Comparison of ENCODE assay signal across 11 mouse cellular contexts in genomic region chr8:123231742-123232141, GRCm38 (mm10). TPM values are rescaled to one million over a fixed set of nuclear protein-coding genes. Genes with fewer than 3 reads are reported as not detected.
DNase-seq lines count a peak whose midpoint lies in the region; TF ChIP-seq lines count a peak whose summit lies in the region.
"Had no signal": no experiment of that assay in that cellular context is flagged by ENCODE, and none has a peak within 500 bp of the region (broad histone marks: within the 10 kb centered on the region; RNA-seq: fewer than 3 reads in every experiment).

No protein-coding gene starts in this region.

- peak in 2 of 3 experiments; percentile 39; a peak in 3 of 6 replicates for TF ChIP-seq CTCF in MEL (IDR thresholded peaks at IDR 0.05 in 2 of 3, conservative IDR thresholded peaks at IDR 0.05 in 1 of 3; ENCODE audit: control insufficient read depth in 1 of 3, insufficient read depth in 1 of 3, low read depth in 2 of 3, low read length in 3 of 3, poor library complexity in 1 of 3, severe bottlenecking in 1 of 3)

- no peak overlapping the region for H3K4me3 ChIP-seq in MEL (ENCODE audit: control insufficient read depth in 1 of 2, insufficient read depth in 1 of 2, low read depth in 2 of 2, low read length in 2 of 2)
- H3K4me3 ChIP-seq: embryonic facial prominence, embryonic 15.5 days; stomach, embryonic 15.5 days had no signal

- no peaks in the 10 kb centered on the region; the same call in 1 of the 2 replicates for H3K79me2 ChIP-seq in MEL (ENCODE audit: control insufficient read depth, insufficient read depth, low read length, poor library complexity)

- no peak for TF ChIP-seq RAD21 in MEL (IDR thresholded peaks at IDR 0.05; ENCODE audit: low read depth, low read length)

- H3K36me3 ChIP-seq in MEL (ENCODE audit: control insufficient read depth in 1 of 2, insufficient read depth in 2 of 2, low read length in 2 of 2), result no peaks in the 10 kb centered on the region; a peak in 2 of 4 replicates

- TF ChIP-seq EP300 in MEL (IDR thresholded peaks at IDR 0.05; ENCODE audit: low read depth in 1 of 2, low read length in 2 of 2), result no peak

- no peak overlapping the region for H3K9ac ChIP-seq in MEL (ENCODE audit: control insufficient read depth, low read depth, low read length, poor library complexity, severe bottlenecking)
- H3K9ac ChIP-seq: embryonic facial prominence, embryonic 15.5 days; stomach, embryonic 15.5 days had no signal

- no peaks in the 10 kb centered on the region for H3K9me3 ChIP-seq in MEL (replicated peaks; ENCODE audit: insufficient read depth, low read length)
- H3K9me3 ChIP-seq: embryonic facial prominence, embryonic 15.5 days; stomach, embryonic 15.5 days had no signal

- peak; percentile 38 to 51 for DNase-seq in heart, postnatal 10 days
- no peak for DNase-seq in heart, postnatal 25 days (ENCODE audit: low spot score)
- peak; percentile 27 to 30 for DNase-seq in left cerebral cortex, adult 18-20 months (ENCODE audit: low spot score in 2 of 2)
- no peak for DNase-seq in left cerebral cortex, adult 8-10 months (ENCODE audit: low spot score in 2 of 2)
- DNase-seq in 416B (ENCODE audit: low read depth) (peak; percentile 33), MEL (ENCODE audit: low read depth, low spot score) (no peak)
- no peak for DNase-seq in frontal cortex, postnatal 25 days (ENCODE audit: low spot score in 2 of 2)
- DNase-seq: cerebellum, adult 9-11 months had no signal

- TF ChIP-seq POLR2A in MEL (IDR thresholded peaks at IDR 0.05; ENCODE audit: control insufficient read depth in 1 of 2, insufficient read depth in 1 of 2, low read depth in 1 of 2, low read length in 2 of 2, poor library complexity in 1 of 2), result no peak

- no peak overlapping the region for H3K27ac ChIP-seq in MEL (ENCODE audit: control insufficient read depth, low read depth, low read length)
- H3K27ac ChIP-seq: embryonic facial prominence, embryonic 15.5 days; stomach, embryonic 15.5 days had no signal

- H3K4me1 ChIP-seq in MEL (ENCODE audit: control insufficient read depth in 1 of 2, insufficient read depth in 2 of 2, low read length in 2 of 2), result peaks cover 0 to 9% of the 10 kb centered on the region in 2 experiments; a peak in 1 of 4 replicates

- no peaks in the 10 kb centered on the region for H3K27me3 ChIP-seq in MEL (ENCODE audit: control insufficient read depth in 1 of 2, insufficient read depth in 2 of 2, low read length in 2 of 2)

- intact Hi-C loops in heart, postnatal 10 days (cut with DNase I), result no loop called here
- intact Hi-C loops in heart, postnatal 25 days (cut with DNase I), result no loop called here

TF ChIP-seq in MEL, 35 proteins besides CTCF, POLR2A, EP300 and RAD21:
- TF ChIP-seq SMC3 (IDR thresholded peaks at IDR 0.05; ENCODE audit: low read depth, low read length) (peak; percentile 36; the same call in 1 of the 2 replicates), GABPA (IDR thresholded peaks at IDR 0.05; ENCODE audit: low read depth, low read length) (no peak)

RNA-seq across cellular contexts. Expression of gene Spata2l, which starts 4.3 kb away (rescaled TPM):
- 1 to 10 TPM; 6.4 to 6.8 TPM for total RNA-seq in heart, postnatal 10 days (2021)
- total RNA-seq in heart, postnatal 25 days (2021), result 1 to 10 TPM; 5.9 to 6.8 TPM
- total RNA-seq in left cerebral cortex, adult 18-20 months (2021), result 10 to 100 TPM; 79.4 to 82.0 TPM
- 10 to 100 TPM; 54.3 to 61.9 (median 60.4) TPM for total RNA-seq in left cerebral cortex, adult 8-10 months (2022)
- total RNA-seq in MEL (2012; rRNA removed), result 1.2 and 1.9 TPM in 2 replicates
- polyA plus RNA-seq in MEL (2012; ENCODE audit: insufficient read depth in 1 of 2, insufficient read length in 2 of 2, low read depth in 1 of 2, low replicate concordance in 2 of 2, missing spikeins in 1 of 2), result 1 to 10 TPM in 1 of 2 experiments, not detected in 1; 3.1 TPM

RNA-seq across cellular contexts. Expression of gene Cdk10, which starts 7.1 kb away (rescaled TPM):
- 10 to 100 TPM; 26.4 to 27.9 TPM for total RNA-seq in heart, postnatal 10 days (2021)
- 10 to 100 TPM; 22.7 to 24.3 TPM for total RNA-seq in heart, postnatal 25 days (2021)
- total RNA-seq in left cerebral cortex, adult 18-20 months (2021), result 10 to 100 TPM; 94.7 to 98.6 TPM
- 100 to 1,000 TPM in 1 of 4 experiments, 10 to 100 TPM in 3; 87.5 to 104 (median 91.5) TPM for total RNA-seq in left cerebral cortex, adult 8-10 months (2022)
- total RNA-seq in MEL (2012; rRNA removed), result 23.2 and 28.0 TPM in 2 replicates
- 10 to 100 TPM in 1 of 2 experiments, not detected in 1; 43.8 TPM for polyA plus RNA-seq in MEL (2012; ENCODE audit: insufficient read depth in 1 of 2, insufficient read length in 2 of 2, low read depth in 1 of 2, low replicate concordance in 2 of 2, missing spikeins in 1 of 2)

RNA-seq across cellular contexts. Expression of gene Spata33, which starts 19.1 kb away (rescaled TPM):
- total RNA-seq in heart, postnatal 10 days (2021), result 10 to 100 TPM; 42.9 to 48.5 TPM
- 10 to 100 TPM; 30.2 to 30.6 TPM for total RNA-seq in heart, postnatal 25 days (2021)
- total RNA-seq in left cerebral cortex, adult 18-20 months (2021), result 1 to 10 TPM; 5.9 to 9.8 TPM
- total RNA-seq in left cerebral cortex, adult 8-10 months (2022), result 1 to 10 TPM; 6.0 to 7.9 (median 6.2) TPM
- 0.98 and 1.2 TPM in 2 replicates for total RNA-seq in MEL (2012; rRNA removed)
- polyA plus RNA-seq in MEL (2012; ENCODE audit: insufficient read depth in 1 of 2, insufficient read length in 2 of 2, low read depth in 1 of 2, low replicate concordance in 2 of 2, missing spikeins in 1 of 2), result 1 to 10 TPM in 1 of 2 experiments, not detected in 1; 1.4 TPM
- total RNA-seq: hematopoietic stem cell, adult 5-6 weeks had no signal

RNA-seq across cellular contexts. Expression of gene Chmp1a, which starts 19.2 kb away (rescaled TPM):
- 10 to 100 TPM; 64.2 to 82.9 TPM for total RNA-seq in heart, postnatal 10 days (2021)
- total RNA-seq in heart, postnatal 25 days (2021), result 10 to 100 TPM; 57.1 to 68.6 TPM
- 100 to 1,000 TPM in 1 of 2 experiments, 10 to 100 TPM in 1; 88.7 to 103 TPM for total RNA-seq in left cerebral cortex, adult 18-20 months (2021)
- 100 to 1,000 TPM in 1 of 4 experiments, 10 to 100 TPM in 3; 86.9 to 101 (median 93.5) TPM for total RNA-seq in left cerebral cortex, adult 8-10 months (2022)
- total RNA-seq in MEL (2012; rRNA removed), result 68.6 and 80.5 TPM in 2 replicates
- 10 to 100 TPM in 1 of 2 experiments, not detected in 1; 85.7 TPM for polyA plus RNA-seq in MEL (2012; ENCODE audit: insufficient read depth in 1 of 2, insufficient read length in 2 of 2, low read depth in 1 of 2, low replicate concordance in 2 of 2, missing spikeins in 1 of 2)

RNA-seq across cellular contexts. Expression of gene Zfp276, which starts 22.3 kb away (rescaled TPM):
- total RNA-seq in heart, postnatal 10 days (2021), result 10 to 100 TPM; 10.7 to 12.1 TPM
- total RNA-seq in heart, postnatal 25 days (2021), result 10 to 100 TPM; 11.9 to 12.1 TPM
- 10 to 100 TPM; 19.9 to 21.5 TPM for total RNA-seq in left cerebral cortex, adult 18-20 months (2021)
- 10 to 100 TPM; 20.0 to 25.7 (median 23.2) TPM for total RNA-seq in left cerebral cortex, adult 8-10 months (2022)
- total RNA-seq in MEL (2012; rRNA removed), result 11.8 and 16.0 TPM in 2 replicates
- polyA plus RNA-seq in MEL (2012; ENCODE audit: insufficient read depth in 1 of 2, insufficient read length in 2 of 2, low read depth in 1 of 2, low replicate concordance in 2 of 2, missing spikeins in 1 of 2), result 10 to 100 TPM in 1 of 2 experiments, not detected in 1; 19.2 TPM

Comparison
In these comparisons a context has a peak if more than half of its experiments do, and no peak if none do; other contexts are left out.
1. DNase-seq: peak in heart, postnatal 10 days (2 of 2), left cerebral cortex, adult 18-20 months (2 of 2) and 416B (single experiment); none in heart, postnatal 25 days (single experiment), left cerebral cortex, adult 8-10 months (0 of 2), MEL (single experiment) and frontal cortex, postnatal 25 days (0 of 2).
2. RNA of gene Spata2l, which starts 4.3 kb away (total RNA-seq): 79.4 to 82.0 TPM in left cerebral cortex, adult 18-20 months and 54.3 to 61.9 TPM in left cerebral cortex, adult 8-10 months; 5.9 to 6.8 TPM in heart, postnatal 25 days, 6.4 to 6.8 TPM in heart, postnatal 10 days and 1.2 to 1.9 TPM in MEL; every median in the first group is over 4 times any median in the second.